Mouse (Mus musculus) embryonic stem cell, embryonic (primary cell): Measurements from ENCODE around the gene Csnk1g2.

ENCODE experiments used
- CTCF ChIA-PET, 4 experiments: fragments of 300-600 bp in 2 of 4; fragments of 350-600 bp in 2 of 4; sonication (Branson Sonifier 250); formaldehyde crosslinking; loops; one replicate each; lab custom pipeline; 2022; ENCODE audit warnings: inconsistent platforms in 2 of 4; lab: Charles Lee
- POLR2A ChIA-PET, 4 experiments: fragments of 300-600 bp in 2 of 4; fragments of 350-600 bp in 2 of 4; sonication (Branson Sonifier 250); formaldehyde crosslinking; loops; one replicate each; lab custom pipeline; 2022; ENCODE audit warnings: antibody characterized with exemption in 4 of 4, inconsistent platforms in 1 of 4; lab: Charles Lee

Gene Csnk1g2

DNA sequence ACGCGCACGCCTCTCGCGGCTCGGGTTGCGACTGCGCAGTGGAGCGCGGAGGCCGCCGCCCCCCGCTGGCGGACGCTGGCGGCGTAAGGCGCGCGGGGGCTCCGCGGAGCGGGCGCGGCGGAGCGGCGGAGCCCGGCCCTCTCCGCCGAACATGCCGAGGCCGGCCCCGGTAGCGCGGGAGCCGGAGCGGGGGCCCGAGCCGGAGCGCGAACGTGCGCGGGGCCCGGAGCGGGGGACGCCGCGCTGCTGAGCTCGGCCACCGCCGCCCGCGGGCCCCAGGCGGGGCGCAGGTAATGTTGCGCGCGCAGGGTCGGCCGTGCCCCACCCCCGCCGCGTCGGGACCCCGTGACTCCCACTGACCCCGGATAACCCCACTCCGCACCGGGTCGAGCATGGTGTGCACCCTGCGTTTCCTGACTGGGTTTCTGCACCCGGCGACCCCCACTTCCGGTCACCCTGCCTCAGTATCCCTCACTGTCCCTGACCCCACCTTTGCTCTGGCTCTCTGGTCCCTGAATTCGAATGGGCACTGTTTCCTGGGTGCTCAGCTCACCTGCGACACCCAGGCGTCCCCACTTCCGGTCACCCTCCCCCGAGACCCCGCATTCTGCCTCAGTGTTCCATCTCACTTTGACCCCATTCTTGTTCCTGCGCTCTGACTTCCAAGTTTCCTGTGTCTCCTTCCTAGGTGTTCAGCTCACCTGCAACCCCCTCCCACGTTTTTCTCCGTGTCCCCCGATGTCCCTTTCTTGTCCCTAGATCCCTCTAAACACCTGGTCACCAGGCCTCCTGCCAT is at the start of gene Csnk1g2:
Gene Csnk1g2 (plus strand): TSS at position 178 of the 796 bp plus-strand sequence.
- POLR2A ChIA-PET = interaction anchor here (0.5 to 10.3 kb wide), 160 partner anchors 9 to 999 kb away, joined by 3 to 232 read pairs (median 5); partner anchors contain the start of genes Abhd17a (in 3 of the 4), Gadd45b (in 3 of the 4), Klf16 (in 3 of the 4) and Mknk2 (in 3 of the 4)
- CTCF ChIA-PET = interaction anchor here (0.5 to 4.0 kb wide), 38 partner anchors 9 to 670 kb away, joined by 3 to 38 read pairs (median 4); partner anchors contain the start of genes Atp8b3 (in 2 of the 4), Rexo1 (in 2 of the 4), Abhd17a (in 1 of the 4) and Adat3 (in 1 of the 4)

GRCm38 (mm10) chr10:80573944-80574343 is 48.7 kb upstream of the Csnk1g2 start:
- ChIA-PET CTCF (interaction anchor here in 2 of 4 experiments (0.6 to 1.3 kb wide), 4 partner anchors 10 to 285 kb away, joined by 3 to 7 read pairs (median 4); no protein-coding TSS in a partner anchor), POLR2A (interaction anchor here (0.6 to 7.7 kb wide), 20 partner anchors 9 to 257 kb away, joined by 3 to 129 read pairs (median 3); partner anchors contain the start of genes Rexo1 (in 3 of the 4), Csnk1g2 (in 2 of the 4), Mknk2 (in 2 of the 4) and Abhd17a (in 1 of the 4))

DNA sequence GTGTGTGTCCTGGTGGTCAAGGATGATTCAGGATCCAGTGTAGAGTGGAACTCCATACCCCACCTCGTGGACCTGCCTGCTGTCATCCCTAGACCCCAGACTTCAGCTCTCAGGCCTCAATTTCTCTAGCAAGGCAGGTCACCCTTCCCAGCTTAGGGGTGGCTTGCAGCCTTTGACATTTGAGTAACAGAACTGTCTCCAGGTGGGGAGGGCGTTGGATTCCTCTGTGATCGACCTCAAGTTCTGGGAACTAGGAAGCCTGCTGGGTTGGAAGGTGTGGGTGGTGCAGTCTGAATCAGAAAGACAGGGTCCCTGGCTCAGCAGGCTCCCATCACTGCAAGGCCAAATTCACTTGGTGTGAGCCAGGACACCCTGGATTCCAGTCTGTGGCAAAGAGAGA is 47.7 kb upstream of the Csnk1g2 start:
- ChIA-PET POLR2A (interaction anchor here in 3 of 4 experiments (0.6 to 7.7 kb wide), 9 partner anchors 8 to 102 kb away, joined by 3 to 129 read pairs (median 5); partner anchors contain the start of genes Mknk2 (in 2 of the 3), Csnk1g2 (in 1 of the 3) and Rexo1 (in 1 of the 3)), CTCF (interaction anchor here in 1 of 4 experiments (0.6 to 1.3 kb wide), 3 partner anchors 11 to 471 kb away, joined by 3 to 4 read pairs (median 4); no protein-coding TSS in a partner anchor)

- ChIA-PET CTCF (interaction anchor here in 3 of 4 experiments (0.7 to 1.3 kb wide), 4 partner anchors 85 to 180 kb away, joined by 3 to 8 read pairs (median 4); no protein-coding TSS in a partner anchor), POLR2A (interaction anchor here in 3 of 4 experiments (0.7 to 7.7 kb wide), 5 partner anchors 10 to 101 kb away, joined by 4 to 129 read pairs (median 8); partner anchors contain the start of genes Mknk2 (in 2 of the 3) and Rexo1 (in 1 of the 3))
These were observed 46.7 kb upstream of the Csnk1g2 start for GRCm38 (mm10) chr10:80575925-80576324.

GRCm38 (mm10) chr10:80576351-80577194 is 46.1 kb upstream of the Csnk1g2 start:
- POLR2A ChIA-PET = interaction anchor here in 3 of 4 experiments (0.7 to 4.9 kb wide), 40 partner anchors 7 to 409 kb away, joined by 3 to 200 read pairs (median 7); partner anchors contain the start of genes Csnk1g2 (in 3 of the 3), Rexo1 (in 3 of the 3), Abhd17a (in 1 of the 3) and Adat3 (in 1 of the 3)
- CTCF ChIA-PET = interaction anchor here (0.6 to 3.9 kb wide), 16 partner anchors 10 to 203 kb away, joined by 3 to 55 read pairs (median 14); partner anchors contain the start of genes Rexo1 (in 3 of the 4), Abhd17a (in 1 of the 4) and Btbd2 (in 1 of the 4)

- ChIA-PET POLR2A (interaction anchor here in 3 of 4 experiments (0.5 to 4.9 kb wide), 67 partner anchors 8 to 410 kb away, joined by 3 to 200 read pairs (median 5); partner anchors contain the start of genes Abhd17a (in 3 of the 3), Csnk1g2 (in 3 of the 3), Rexo1 (in 3 of the 3) and Gadd45b (in 2 of the 3)), CTCF (interaction anchor here (0.6 to 3.9 kb wide), 46 partner anchors 8 to 414 kb away, joined by 3 to 55 read pairs (median 6); partner anchors contain the start of genes Rexo1 (in 3 of the 4), Csnk1g2 (in 2 of the 4), Abhd17a (in 1 of the 4) and Adat3 (in 1 of the 4))
These were observed 45.2 kb upstream of the Csnk1g2 start, which contains the start of gene Klf16 for GRCm38 (mm10) chr10:80577195-80578130. Klf16 (minus strand) TSS chr10:80577321.

DNA sequence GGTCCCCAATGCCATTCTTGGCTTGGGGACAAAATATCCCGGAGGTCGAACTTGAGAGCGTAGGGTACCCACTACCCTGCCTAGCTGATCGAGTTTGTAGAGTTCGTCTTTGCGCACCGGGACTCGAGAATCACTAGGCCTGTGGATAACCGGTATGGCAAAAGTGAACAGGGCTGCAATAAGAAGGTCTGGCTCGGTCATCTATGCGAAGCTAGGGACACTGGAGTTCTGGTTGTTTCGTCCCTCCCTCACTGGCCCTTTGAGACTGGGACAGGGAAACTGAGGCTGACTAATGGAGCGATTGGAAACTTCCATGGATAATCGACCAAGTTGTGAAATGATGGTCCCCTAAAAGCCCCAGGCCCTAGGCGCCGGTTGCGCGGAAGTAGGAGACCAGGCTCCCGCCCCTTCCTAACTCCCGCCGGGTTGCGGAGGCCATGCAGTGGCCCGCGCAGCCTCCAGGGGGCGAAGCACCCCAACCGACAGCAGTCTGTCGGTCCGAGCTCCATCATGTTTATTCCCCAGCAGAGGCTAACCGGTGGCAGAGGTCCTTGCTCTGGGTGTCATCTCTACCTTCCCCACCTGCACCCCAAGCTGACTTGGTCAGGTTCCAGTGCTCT is 44.4 kb upstream of the Csnk1g2 start:
- ChIA-PET CTCF (interaction anchor here (0.5 to 3.9 kb wide), 118 partner anchors 8 to 619 kb away, joined by 3 to 55 read pairs (median 4); partner anchors contain the start of genes Mknk2 (in 3 of the 4), Abhd17a (in 2 of the 4), Csnk1g2 (in 2 of the 4) and Rexo1 (in 2 of the 4)), POLR2A (interaction anchor here (0.6 to 4.9 kb wide), 106 partner anchors 8 to 598 kb away, joined by 3 to 200 read pairs (median 4); partner anchors contain the start of genes Abhd17a (in 4 of the 4), Csnk1g2 (in 3 of the 4), Rexo1 (in 3 of the 4) and Adat3 (in 2 of the 4))

DNA sequence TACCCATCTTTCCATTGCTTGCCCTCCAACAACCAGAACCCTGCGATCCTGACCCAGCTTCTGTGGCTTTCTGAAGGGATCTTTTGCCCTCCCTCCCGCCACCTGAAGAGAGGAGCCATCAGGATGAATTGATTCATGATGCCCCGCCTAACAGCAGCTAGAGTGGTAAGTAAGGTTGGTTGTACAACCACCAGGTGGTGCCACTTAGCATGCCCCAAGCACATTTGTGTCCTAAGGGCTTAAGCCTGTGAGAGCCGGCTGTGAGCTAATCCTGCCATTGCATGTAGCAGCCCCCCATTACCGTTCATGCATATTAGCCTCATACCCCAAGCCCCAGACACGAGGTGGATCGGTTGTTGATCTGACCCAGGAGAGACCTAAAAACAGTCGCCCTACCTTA is 43.7 kb upstream of the Csnk1g2 start:
- POLR2A ChIA-PET = interaction anchor here (0.7 to 4.9 kb wide), 101 partner anchors 8 to 597 kb away, joined by 3 to 200 read pairs (median 4); partner anchors contain the start of genes Abhd17a (in 4 of the 4), Csnk1g2 (in 3 of the 4), Rexo1 (in 3 of the 4) and Adat3 (in 2 of the 4)
- CTCF ChIA-PET = interaction anchor here (0.6 to 3.9 kb wide), 114 partner anchors 8 to 619 kb away, joined by 3 to 55 read pairs (median 4); partner anchors contain the start of genes Mknk2 (in 3 of the 4), Abhd17a (in 2 of the 4), Csnk1g2 (in 2 of the 4) and Rexo1 (in 2 of the 4)

GRCm38 (mm10) chr10:80583047-80583446 is 39.6 kb upstream of the Csnk1g2 start:
- CTCF ChIA-PET = interaction anchor here in 2 of 4 experiments (0.6 to 2.0 kb wide), 5 partner anchors 13 to 94 kb away, joined by 3 to 7 read pairs (median 5); no protein-coding TSS in a partner anchor
- POLR2A ChIA-PET = interaction anchor here in 2 of 4 experiments (0.6 to 9.8 kb wide), 25 partner anchors 9 to 346 kb away, joined by 3 to 214 read pairs (median 4); partner anchors contain the start of genes Csnk1g2 (in 2 of the 2), Mknk2 (in 2 of the 2), Adat3 (in 1 of the 2) and Atp8b3 (in 1 of the 2)

DNA sequence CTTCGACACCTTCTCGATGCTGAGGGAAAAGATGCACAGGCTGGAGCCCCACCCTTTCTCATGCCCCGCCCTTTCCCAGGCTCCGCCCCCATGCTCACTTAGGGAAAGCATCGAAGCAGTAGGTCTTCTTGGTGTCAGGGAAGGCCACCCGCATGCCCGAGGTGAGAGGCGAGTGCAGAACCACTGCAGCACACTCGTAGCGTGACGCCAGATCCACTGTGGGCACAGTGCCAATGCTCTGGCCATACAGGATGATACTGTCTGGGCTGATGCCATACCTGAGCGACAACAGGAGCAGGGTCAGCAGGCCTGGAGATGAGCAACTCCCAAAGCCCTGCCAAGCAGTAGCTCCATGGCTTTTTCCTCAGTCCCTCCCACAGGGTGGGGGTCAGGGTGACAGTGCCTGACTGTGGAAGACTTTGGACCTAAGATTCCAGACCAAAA is 38.6 kb upstream of the Csnk1g2 start:
- CTCF ChIA-PET = interaction anchor here in 2 of 4 experiments (0.8 to 2.0 kb wide), 12 partner anchors 15 to 138 kb away, joined by 3 to 7 read pairs (median 4); partner anchors contain the start of genes Atp8b3 (in 1 of the 2) and Csnk1g2 (in 1 of the 2)
- POLR2A ChIA-PET = interaction anchor here in 3 of 4 experiments (0.5 to 9.8 kb wide), 45 partner anchors 10 to 346 kb away, joined by 3 to 214 read pairs (median 4); partner anchors contain the start of genes Csnk1g2 (in 2 of the 3), Gadd45b (in 2 of the 3), Mknk2 (in 2 of the 3) and Adat3 (in 1 of the 3)

DNA sequence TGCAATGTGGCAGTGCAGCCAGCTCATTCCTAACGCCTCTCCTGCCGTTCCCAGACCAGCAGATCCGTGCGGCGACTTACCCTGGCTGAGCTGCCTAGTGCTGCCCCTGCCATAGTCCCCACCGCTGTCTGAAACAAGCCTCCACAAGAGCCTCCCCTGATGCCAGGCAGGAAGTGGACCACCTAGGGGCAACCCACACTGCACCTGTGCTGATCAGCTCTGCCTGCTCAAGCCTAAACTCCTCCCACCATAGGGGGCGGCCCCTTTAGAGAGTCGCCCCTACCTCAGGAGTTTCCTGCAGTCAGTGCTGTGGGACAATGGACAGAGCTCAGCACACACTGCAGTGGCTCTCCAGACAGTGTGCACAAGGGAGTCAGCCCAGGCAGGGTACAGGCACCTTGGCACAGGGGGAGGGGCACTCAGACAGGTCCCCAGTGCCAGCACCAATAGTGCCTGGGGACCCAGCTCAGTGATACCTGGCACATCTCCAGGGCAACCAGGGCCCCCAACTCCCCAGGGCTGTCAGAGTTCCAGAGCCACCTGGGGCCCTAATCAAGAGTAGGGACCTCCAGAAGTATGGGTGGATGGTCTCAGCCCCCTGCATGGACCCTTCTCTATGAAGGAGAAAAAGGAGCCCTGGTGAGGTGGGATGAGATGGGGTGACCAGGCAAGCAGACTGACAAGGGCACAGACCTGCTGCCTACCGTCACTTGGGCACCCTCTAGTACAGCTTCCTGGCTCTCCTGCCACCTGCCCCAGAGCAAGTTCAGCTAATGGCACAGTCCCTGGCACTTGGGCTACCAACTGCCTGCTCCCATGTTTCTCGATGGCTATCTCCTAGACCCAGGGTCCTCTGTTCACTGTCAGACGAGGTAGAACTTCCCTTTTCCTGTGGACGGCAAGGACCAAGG is 37.7 kb upstream of the Csnk1g2 start:
- ChIA-PET POLR2A (interaction anchor here in 3 of 4 experiments (0.5 to 9.8 kb wide), 42 partner anchors 11 to 418 kb away, joined by 3 to 214 read pairs (median 4); partner anchors contain the start of genes Csnk1g2 (in 2 of the 3), Mknk2 (in 2 of the 3), Adat3 (in 1 of the 3) and Atp8b3 (in 1 of the 3)), CTCF (interaction anchor here in 2 of 4 experiments (0.8 to 2.0 kb wide), 11 partner anchors 15 to 137 kb away, joined by 3 to 7 read pairs (median 4); partner anchors contain the start of gene Atp8b3 (in 1 of the 2))

GRCm38 (mm10) chr10:80585581-80585980 is 37.1 kb upstream of the Csnk1g2 start:
- ChIA-PET POLR2A (interaction anchor here in 3 of 4 experiments (0.6 to 9.8 kb wide), 16 partner anchors 10 to 91 kb away, joined by 3 to 214 read pairs (median 6); partner anchors contain the start of genes Mknk2 (in 2 of the 3), Csnk1g2 (in 1 of the 3) and Rexo1 (in 1 of the 3)), CTCF (interaction anchor here in 2 of 4 experiments (0.9 to 1.7 kb wide), 3 partner anchors 25 to 75 kb away, joined by 5 to 6 read pairs (median 5); no protein-coding TSS in a partner anchor)
